Mouse (Mus musculus) myocyte (in vitro differentiated cells): Measurements from ENCODE around the gene Ccdc184.

Experiments used
- E2F4 ChIP-seq: IDR thresholded peaks from one replicate; pipeline ENCODE4 v1.6.1; 2011; ENCODE audit warnings: mild to moderate bottlenecking, control low read depth, moderate library complexity; ENCODE audit not compliant: insufficient read depth
- MAX ChIP-seq: IDR thresholded peaks from one replicate; pipeline ENCODE4 v1.6.1; 2011; ENCODE audit warnings: low read depth, mild to moderate bottlenecking, control low read depth
- MYOD1 ChIP-seq, 3 experiments: IDR thresholded peaks; one replicate each; pipeline ENCODE4 v1.6.1; 2011; ENCODE audit warnings: control low read depth in 2 of 3, low read depth in 2 of 3, mild to moderate bottlenecking in 2 of 3, moderate library complexity in 1 of 3; ENCODE audit not compliant: insufficient read length in 2 of 3, control insufficient read depth in 1 of 3
- POLR2A ChIP-seq: IDR thresholded peaks from one replicate; pipeline ENCODE4 v1.6.1; 2011; ENCODE audit warnings: low read depth, mild to moderate bottlenecking, control low read depth, moderate library complexity; ENCODE audit not compliant: insufficient read length
- POLR2AphosphoS2 ChIP-seq: IDR thresholded peaks from one replicate; pipeline ENCODE4 v1.6.1; 2011; ENCODE audit warnings: low read depth, control low read depth; ENCODE audit not compliant: insufficient read length
- REST ChIP-seq: IDR thresholded peaks from one replicate; pipeline ENCODE4 v1.6.1; 2011; ENCODE audit warnings: mild to moderate bottlenecking, control low read depth, moderate library complexity; ENCODE audit not compliant: insufficient read depth, insufficient read length
- TCF12 ChIP-seq: IDR thresholded peaks from one replicate; pipeline ENCODE4 v1.6.1; 2011; ENCODE audit warnings: mild to moderate bottlenecking, control low read depth; ENCODE audit not compliant: poor library complexity, insufficient read depth, severe bottlenecking
- TCF3 ChIP-seq: IDR thresholded peaks from one replicate; pipeline ENCODE4 v1.6.1; 2011; ENCODE audit warnings: low read depth, control low read depth; ENCODE audit not compliant: insufficient read length
- USF1 ChIP-seq: IDR thresholded peaks from one replicate; pipeline ENCODE4 v1.6.1; 2011; ENCODE audit warnings: low read depth, mild to moderate bottlenecking, control low read depth, moderate library complexity

DNA sequence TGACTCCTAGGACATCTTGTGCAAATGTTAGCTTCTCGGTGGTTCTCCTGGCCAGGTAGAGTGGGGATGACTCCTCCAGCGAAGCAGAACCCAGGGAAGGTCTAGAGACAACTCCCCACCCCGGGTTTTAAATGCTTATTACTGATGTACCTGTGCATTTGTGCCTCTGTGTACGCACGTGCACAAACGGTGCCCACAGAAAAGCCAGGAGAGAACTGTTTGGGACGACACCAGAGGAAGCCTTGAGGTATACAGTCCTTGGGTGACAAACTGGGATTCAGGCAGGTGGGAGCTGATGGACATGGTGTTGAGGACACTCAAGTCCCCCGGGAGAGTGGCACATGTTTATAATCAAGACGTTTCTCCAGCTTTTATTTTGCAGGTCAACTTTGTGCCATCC, 4.0 kb downstream of the Ccdc184 start:
- TF ChIP-seq REST (no peak), POLR2A (no peak), TCF3 (no peak), E2F4 (no peak), TCF12 (no peak), USF1 (no peak), MAX (no peak), MYOD1 (IDR thresholded peaks at IDR 0.05; ENCODE audit: control insufficient read depth in 1 of 3, insufficient read length in 2 of 3, low read depth in 2 of 3) (no peak), POLR2AphosphoS2 (no peak)
